Mouse (Mus musculus) hindbrain, embryonic 11.5 days (tissue): ENCODE data around the gene Pxmp2. TPM values are rescaled to one million over a fixed set of nuclear protein-coding genes. Genes with fewer than 3 reads are reported as not detected.

Experiments
- ATAC-seq: fragments of 200-750 bp; cut with Nextera tagmentation; 2 replicates; pipeline ENCODE4 v1.8.0; 2017; ENCODE audit warnings: mild to moderate bottlenecking, moderate TSS enrichment, moderate library complexity; ENCODE audit not compliant: low FRiP score
- DNase-seq: peaks from one replicate; pipeline ENCODE4 v3.0.0-alpha.2; 2015; ENCODE audit warnings: low spot score
- H3K27ac ChIP-seq: fragments of 300-500 bp; sonication (generic); 2 replicates; pipeline ENCODE4 v1.5.1; 2014; ENCODE audit warnings: mild to moderate bottlenecking, low read depth, low read length
- H3K27me3 ChIP-seq: fragments of 300-500 bp; sonication (generic); 2 replicates; pipeline ENCODE4 v1.6.1; 2014; ENCODE audit warnings: mild to moderate bottlenecking, low read length, moderate library complexity, mixed read lengths; ENCODE audit not compliant: control insufficient read depth, insufficient read depth
- H3K36me3 ChIP-seq: fragments of 300-500 bp; sonication (generic); 2 replicates; pipeline ENCODE4 v1.6.1; 2014; ENCODE audit warnings: mild to moderate bottlenecking, low read length, moderate library complexity, mixed read lengths; ENCODE audit not compliant: control insufficient read depth, insufficient read depth
- H3K4me1 ChIP-seq: fragments of 300-500 bp; sonication (generic); replicated peaks from 2 replicates; pipeline ENCODE4 v1.6.1; 2014; ENCODE audit warnings: low read length, mixed read lengths; ENCODE audit not compliant: control insufficient read depth, insufficient read depth
- H3K4me2 ChIP-seq: fragments of 300-500 bp; sonication (generic); replicated peaks from 2 replicates; pipeline ENCODE4 v1.6.1; 2014; ENCODE audit warnings: mild to moderate bottlenecking, low read depth, low read length
- H3K4me3 ChIP-seq: fragments of 300-500 bp; sonication (generic); 2 replicates; pipeline ENCODE4 v1.5.1; 2014; ENCODE audit warnings: low read depth, low read length
- H3K9ac ChIP-seq: fragments of 300-500 bp; sonication (generic); 2 replicates; pipeline ENCODE4 v1.6.1; 2014; ENCODE audit warnings: low read depth, low read length
- H3K9me3 ChIP-seq: fragments of 300-500 bp; sonication (generic); 2 replicates; pipeline ENCODE4 v1.6.1; 2016; ENCODE audit warnings: low read length; ENCODE audit not compliant: control insufficient read depth
- WGBS: fragments of 180-500 bp; shearing (Covaris S2); extraction: QIAGEN DNeasy Blood & Tissue Kit; methylation state at CpG from one replicate; pipeline ENCODE4 v1.1.7; 2014; 5-methylcytosine and 5-hydroxymethylcytosine counted together
- polyA plus RNA-seq: library from polyadenylated mRNA; unstranded; fragments of >200 nt; fragmentation: Nextera tagmentation; extraction: Ambion mirVana; gene quantifications from 2 replicates; pipeline ENCODE4 v1.2.1, GENCODE M21; 2014

The Pxmp2 gene
- polyA plus RNA-seq, 1 experiment from 2014 or later: 7.9 TPM

GRCm38 (mm10) chr5:110225056-110225455, 60.9 kb downstream of the Pxmp2 start:
- Histone ChIP-seq H3K36me3 (no peaks in the 10 kb centered on the region), H3K9me3 (no peaks in the 10 kb centered on the region), H3K9ac (no peak overlapping the region), H3K27ac (no peak overlapping the region), H3K4me3 (no peak overlapping the region), H3K4me1 (no peaks in the 10 kb centered on the region), H3K27me3 (no peaks in the 10 kb centered on the region), H3K4me2 (no peak overlapping the region)
- DNase-seq (no peak), ATAC-seq (no peak)
- WGBS: 88% methylated on average over 3 of the region's 3 CpGs

Other genes with a start within 250 kb of the Pxmp2 start
- 5.5 and 6.4 TPM in 2 replicates for gene Gm17655, start 213.7 kb downstream of the Pxmp2 start, polyA plus RNA-seq
- 0.80 and 1.0 TPM in 2 replicates for gene Gm35315, start 191.8 kb downstream of the Pxmp2 start, polyA plus RNA-seq
- gene Plcxd1, start 186.2 kb downstream of the Pxmp2 start, polyA plus RNA-seq: 0.64 and 0.76 TPM in 2 replicates
- gene Gtpbp6, start 178.0 kb downstream of the Pxmp2 start, polyA plus RNA-seq: 26.6 and 29.5 TPM in 2 replicates
- 8.6 and 10.7 TPM in 2 replicates for gene Zfp605, start 176.1 kb downstream of the Pxmp2 start, polyA plus RNA-seq
- gene Chfr, start 150.3 kb downstream of the Pxmp2 start, polyA plus RNA-seq: 86.9 and 88.5 TPM in 2 replicates
- 21.0 and 26.0 TPM in 2 replicates for gene Golga3, start 109.5 kb downstream of the Pxmp2 start, polyA plus RNA-seq
- gene Ankle2, start 55.2 kb downstream of the Pxmp2 start, polyA plus RNA-seq: 38.7 and 46.5 TPM in 2 replicates
- gene Pgam5, start 16.3 kb downstream of the Pxmp2 start, polyA plus RNA-seq: 88.9 and 94.3 TPM in 2 replicates
- 28.5 and 30.1 TPM in 2 replicates for gene Pole, start 120 bp upstream of the Pxmp2 start, polyA plus RNA-seq
- 0.67 and 0.91 TPM in 2 replicates for gene P2rx2, start 57.0 kb upstream of the Pxmp2 start, polyA plus RNA-seq
- gene Lrcol1, start 58.5 kb upstream of the Pxmp2 start, polyA plus RNA-seq: not detected in 2 replicates
- 15.8 and 17.5 TPM in 2 replicates for gene Fbrsl1, start 162.3 kb upstream of the Pxmp2 start, polyA plus RNA-seq